Mouse (Mus musculus) embryonic stem cell, embryonic (primary cell): ENCODE measurements at regions not wholly inside any gene's neighbourhood (a gene's known extent, or its start where the extent isn't known, plus 50 kb on each side); places are given as distances from the start of the nearest gene placed in this dataset.

Source experiments
- CTCF ChIA-PET, 4 experiments: fragments of 300-600 bp in 2 of 4; fragments of 350-600 bp in 2 of 4; sonication (Branson Sonifier 250); formaldehyde crosslinking; loops; one replicate each; lab custom pipeline; 2022; ENCODE audit warnings: inconsistent platforms in 2 of 4; lab: Charles Lee
- POLR2A ChIA-PET, 4 experiments: fragments of 300-600 bp in 2 of 4; fragments of 350-600 bp in 2 of 4; sonication (Branson Sonifier 250); formaldehyde crosslinking; loops; one replicate each; lab custom pipeline; 2022; ENCODE audit warnings: antibody characterized with exemption in 4 of 4, inconsistent platforms in 1 of 4; lab: Charles Lee

GRCm38 (mm10) chr10:54448352-54449043, 372.1 kb upstream of the Man1a start:
- POLR2A ChIA-PET: no interaction called here
- CTCF ChIA-PET: no interaction called here

DNA sequence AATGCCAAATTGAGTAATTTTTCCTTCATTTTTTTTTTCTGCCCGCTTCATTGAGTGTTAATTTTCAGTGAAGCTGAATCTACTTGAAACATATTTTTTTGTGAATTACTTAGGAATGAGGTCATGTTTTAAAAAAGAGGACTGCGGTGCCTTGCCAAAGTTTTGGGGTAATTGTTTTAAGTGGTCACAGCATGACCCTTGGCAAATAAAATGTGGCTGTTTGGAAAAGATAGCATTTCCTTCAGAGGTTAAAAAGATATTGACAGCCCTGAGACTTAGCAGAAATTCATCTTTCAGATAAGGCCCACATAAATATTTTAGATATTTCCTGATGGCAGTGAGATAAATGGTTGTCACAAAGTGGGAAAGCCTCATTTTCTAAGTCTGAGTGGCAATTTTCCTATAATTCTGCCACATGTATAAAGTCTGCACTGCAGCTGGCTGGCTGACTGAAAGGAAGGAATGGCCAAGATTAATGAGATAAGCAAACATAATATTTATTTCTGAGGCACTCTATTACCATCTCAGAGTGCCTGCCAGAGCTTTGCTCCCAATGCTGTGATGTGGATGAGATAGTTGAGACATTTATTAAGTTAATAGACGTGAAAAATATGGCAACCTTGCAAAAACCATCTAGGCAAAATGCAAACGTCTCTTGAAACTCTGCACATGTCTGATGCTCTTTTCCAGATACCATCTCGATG, 327.0 kb upstream of the Man1a start:
- CTCF ChIA-PET: no interaction called here
- POLR2A ChIA-PET: no interaction called here

DNA sequence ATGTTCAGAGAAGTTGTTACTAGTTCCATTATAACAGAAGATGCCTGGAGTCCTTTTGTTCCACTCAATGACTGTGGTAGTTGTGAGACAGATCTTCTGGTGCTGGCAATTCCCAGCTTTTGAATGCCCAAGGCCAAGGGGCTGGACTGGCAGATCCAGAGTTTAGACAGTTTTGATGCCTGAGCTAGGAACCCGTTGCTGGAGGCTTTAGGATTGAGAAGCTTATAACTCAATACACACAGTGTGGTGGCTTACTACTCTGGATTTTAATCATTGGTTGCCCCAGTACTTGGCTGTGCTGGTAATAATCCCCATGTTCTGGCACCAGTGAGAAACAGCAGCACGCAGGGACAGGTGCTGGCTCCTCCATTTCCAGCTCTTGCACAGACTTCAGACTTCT, 307.3 kb upstream of the Man1a start:
- CTCF ChIA-PET: no interaction called here

DNA sequence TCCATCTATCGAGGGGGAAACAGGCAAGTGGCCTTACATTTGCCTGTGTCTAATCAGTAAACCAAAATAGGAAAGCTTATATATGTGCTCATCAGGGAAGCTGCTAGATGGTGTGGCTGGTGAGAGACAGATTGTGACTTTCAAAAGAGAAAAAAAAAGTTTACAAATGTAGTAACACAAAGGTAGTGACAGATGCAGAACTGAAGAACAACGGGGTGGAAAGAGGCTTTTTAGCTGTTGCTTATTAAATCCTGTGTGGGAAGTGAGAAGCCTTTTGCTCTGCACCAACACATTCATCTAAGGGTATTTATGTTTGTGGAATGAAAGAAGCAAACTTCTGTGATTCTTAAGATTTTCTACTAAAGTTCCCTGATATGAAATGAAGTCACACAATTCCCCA, 305.1 kb upstream of the Man1a start:
- ChIA-PET POLR2A (no interaction called here), CTCF (interaction anchor here in 1 of 4 experiments (0.7 kb wide), 1 partner anchor 21 kb away, joined by 3 read pairs; no protein-coding TSS in a partner anchor)

More for the DNA sequence above, 307.3 kb upstream of the Man1a start:
- POLR2A ChIA-PET: no interaction called here

- ChIA-PET POLR2A (no interaction called here), CTCF (no interaction called here)
Observed at GRCm38 (mm10) chr10:54369158-54369557, 292.7 kb upstream of the Man1a start.

DNA sequence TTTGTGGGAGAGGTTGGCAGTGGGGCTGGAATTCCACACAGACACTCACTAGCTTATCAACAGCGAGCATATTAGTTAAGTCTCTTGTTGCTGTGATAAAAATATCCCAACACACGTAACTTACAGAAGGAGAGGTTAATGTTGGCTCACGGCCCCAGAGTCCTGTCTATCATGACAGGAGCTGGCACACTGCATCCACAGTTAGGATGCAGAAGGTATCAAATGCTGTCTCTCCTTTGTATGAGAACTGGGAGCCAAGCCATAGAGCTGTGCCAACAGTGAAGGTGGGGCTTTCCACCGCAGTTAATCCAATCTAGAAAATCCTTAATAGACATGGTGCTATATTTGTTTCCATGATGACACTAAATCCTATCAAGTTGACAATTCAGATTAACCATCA, 288.9 kb upstream of the Man1a start:
- ChIA-PET CTCF (no interaction called here), POLR2A (no interaction called here)

- POLR2A ChIA-PET: no interaction called here
- CTCF ChIA-PET: no interaction called here
Observed at GRCm38 (mm10) chr10:54337234-54337633, 260.8 kb upstream of the Man1a start.
